Mouse (Mus musculus): ENCODE measurements at regions not wholly inside any gene's neighbourhood (a gene's known extent, or its start where the extent isn't known, plus 50 kb on each side); places are given as distances from the start of the nearest gene placed in this dataset.
"Not testable (repeated sequence)": the region's sequence is repeated elsewhere in the genome, so short reads cannot be mapped to it uniquely, and the experiment has no call there.

DNA sequence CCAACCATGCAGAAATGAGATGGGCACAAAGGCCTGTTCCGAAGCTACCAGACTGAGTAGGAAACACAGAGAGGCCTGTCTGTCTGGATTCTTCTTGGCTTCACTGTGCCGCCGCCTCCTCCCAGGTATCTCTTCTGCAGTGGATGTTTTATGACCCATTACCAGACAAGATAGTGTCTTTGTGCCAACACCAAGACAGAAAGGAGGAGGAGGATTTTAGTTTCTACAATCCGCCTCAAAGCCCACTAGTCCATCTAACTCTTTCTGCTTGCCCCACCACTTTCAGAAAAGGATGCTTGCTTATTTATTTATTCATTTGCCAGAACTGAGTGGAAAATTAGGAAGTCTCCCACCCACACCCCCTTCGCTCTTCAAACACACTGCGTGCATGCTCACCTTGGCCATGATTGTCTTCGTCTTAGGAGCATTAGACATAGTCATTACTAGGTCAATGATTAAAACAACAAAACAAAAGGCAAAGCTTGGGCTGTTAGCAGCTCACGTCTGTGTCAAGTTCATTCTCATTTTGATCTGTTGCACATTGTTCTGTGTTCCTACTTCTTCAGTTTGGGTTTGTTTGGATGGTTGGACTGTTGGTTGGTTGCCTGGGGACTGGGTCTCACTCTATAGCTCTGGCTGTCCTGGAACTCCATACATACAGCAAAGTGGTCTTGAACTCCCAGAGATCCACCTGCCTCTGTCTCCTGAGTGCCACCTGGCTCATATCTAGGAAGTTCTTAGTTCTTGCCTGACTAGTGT lies 61.7 kb upstream of the Cpm start:
- no peak for DNase-seq (ENCODE audit: inconsistent age in 2 of 2, low spot score in 1 of 2)

- DNase-seq (ENCODE audit: inconsistent age in 2 of 2, low spot score in 1 of 2), result no peak
These were observed 62.5 kb upstream of the Cpm start for GRCm38 (mm10) chr10:117566648-117567378.

GRCm38 (mm10) chr10:117566204-117566603 lies 63.1 kb upstream of the Cpm start:
- no peak for DNase-seq (ENCODE audit: inconsistent age in 2 of 2, low spot score in 1 of 2)

GRCm38 (mm10) chr10:117565529-117566086 lies 63.7 kb upstream of the Cpm start:
- DNase-seq (ENCODE audit: inconsistent age in 2 of 2, low spot score in 1 of 2), result no peak

- DNase-seq (ENCODE audit: inconsistent age in 2 of 2, low spot score in 1 of 2), result no peak
These were observed 64.2 kb upstream of the Cpm start for GRCm38 (mm10) chr10:117565110-117565509.

GRCm38 (mm10) chr10:117564118-117565040 lies 64.9 kb upstream of the Cpm start:
- no peak for DNase-seq (ENCODE audit: inconsistent age in 2 of 2, low spot score in 1 of 2)

DNA sequence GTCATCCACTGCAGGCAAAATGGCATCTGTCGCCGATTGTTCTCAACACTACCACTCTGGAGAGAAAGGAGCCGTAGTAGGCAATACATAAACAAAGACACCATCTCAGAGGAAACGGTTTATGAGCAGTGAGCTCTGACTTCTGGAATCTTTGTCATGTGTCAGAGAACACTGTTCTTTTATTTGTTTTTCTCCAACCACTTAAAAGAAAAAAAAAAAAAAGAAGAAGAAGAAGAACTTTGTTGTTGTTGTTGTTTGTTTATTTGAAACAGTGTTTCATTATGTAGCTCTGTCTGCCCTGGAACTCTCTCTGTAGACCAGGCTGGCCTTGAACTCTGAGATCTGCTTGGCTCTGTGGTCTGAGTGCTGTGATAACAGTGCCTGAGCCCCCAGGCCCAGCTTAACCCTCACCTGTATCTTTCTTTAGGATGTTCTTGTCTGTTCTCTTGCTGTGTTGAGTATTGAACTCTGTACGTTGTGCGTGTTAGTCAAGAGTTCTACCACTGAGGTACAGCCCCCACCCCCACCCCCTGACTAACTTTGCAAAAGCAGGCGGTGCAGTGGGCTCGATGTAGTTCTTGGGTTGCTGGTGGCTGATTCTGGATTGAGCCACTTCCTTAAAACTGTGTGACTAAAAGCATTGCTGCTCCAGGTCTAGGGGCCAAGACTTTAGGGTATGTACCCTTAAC lies 65.7 kb upstream of the Cpm start:
- no peak for DNase-seq (ENCODE audit: inconsistent age in 2 of 2, low spot score in 1 of 2)

DNA sequence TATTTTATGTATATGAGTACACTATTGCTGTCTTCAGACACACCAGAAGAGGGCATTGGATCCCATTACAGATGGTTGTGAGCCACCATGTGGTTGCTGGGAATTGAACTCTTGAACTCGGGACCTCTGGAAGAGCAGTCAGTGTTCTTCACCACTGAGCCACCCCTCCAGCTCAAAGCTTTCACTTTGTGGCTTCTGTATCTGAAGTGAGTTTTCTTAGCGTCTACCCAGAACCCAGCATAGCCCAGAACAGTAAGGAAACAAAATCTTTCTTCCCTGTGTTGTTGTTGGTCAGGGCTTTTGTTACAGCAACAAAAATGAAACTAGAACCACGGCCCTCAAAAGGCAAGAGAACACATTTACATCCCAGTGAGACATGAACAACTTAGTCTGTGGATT lies 66.5 kb upstream of the Cpm start:
- not testable (repeated sequence) for DNase-seq (ENCODE audit: inconsistent age in 2 of 2, low spot score in 1 of 2)

DNA sequence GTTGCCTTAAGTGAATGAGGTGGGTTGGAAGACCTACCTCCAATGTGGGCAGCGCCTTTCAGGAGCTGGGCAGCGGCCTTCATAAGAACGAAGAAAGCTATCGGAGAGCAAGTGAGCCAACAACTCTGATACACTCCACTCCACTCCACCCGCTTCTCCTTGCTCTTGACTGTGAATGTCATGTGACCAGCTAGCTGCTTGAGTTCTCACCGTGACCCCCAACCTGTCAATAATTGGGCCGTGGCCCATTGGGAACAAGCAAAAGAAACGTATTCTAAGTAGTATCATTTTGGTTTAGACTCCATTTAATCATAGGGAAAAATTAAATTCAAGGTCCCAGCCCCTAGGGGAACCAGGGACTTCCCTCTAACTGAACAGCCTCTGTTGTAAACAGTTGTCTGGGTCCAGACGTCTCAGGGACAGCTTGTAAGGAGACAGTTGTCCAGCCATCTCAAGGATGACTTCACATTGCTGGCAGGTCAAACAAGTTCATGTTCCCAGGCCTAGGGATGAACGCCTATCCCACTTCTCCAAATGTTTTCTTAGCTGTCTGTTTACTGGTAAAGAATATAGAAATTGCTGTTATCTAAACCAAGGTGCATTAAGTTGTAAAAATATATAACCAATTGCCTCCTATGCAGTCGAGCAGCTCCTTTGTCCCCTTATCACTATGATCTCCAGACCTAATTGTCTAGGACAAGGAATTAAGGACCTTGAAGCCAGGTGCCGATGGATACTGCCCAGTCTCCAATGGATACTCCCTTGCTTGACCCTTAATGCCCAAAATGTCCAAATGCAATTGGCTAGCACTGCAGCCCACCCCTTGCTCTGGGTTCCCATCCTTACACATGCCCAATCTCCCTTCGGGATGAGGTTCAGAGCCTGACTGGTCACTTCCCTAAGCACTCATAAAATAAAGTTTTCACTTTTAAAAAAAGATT lies 67.1 kb upstream of the Cpm start:
- DNase-seq (ENCODE audit: inconsistent age in 2 of 2, low spot score in 1 of 2), result no peak

DNA sequence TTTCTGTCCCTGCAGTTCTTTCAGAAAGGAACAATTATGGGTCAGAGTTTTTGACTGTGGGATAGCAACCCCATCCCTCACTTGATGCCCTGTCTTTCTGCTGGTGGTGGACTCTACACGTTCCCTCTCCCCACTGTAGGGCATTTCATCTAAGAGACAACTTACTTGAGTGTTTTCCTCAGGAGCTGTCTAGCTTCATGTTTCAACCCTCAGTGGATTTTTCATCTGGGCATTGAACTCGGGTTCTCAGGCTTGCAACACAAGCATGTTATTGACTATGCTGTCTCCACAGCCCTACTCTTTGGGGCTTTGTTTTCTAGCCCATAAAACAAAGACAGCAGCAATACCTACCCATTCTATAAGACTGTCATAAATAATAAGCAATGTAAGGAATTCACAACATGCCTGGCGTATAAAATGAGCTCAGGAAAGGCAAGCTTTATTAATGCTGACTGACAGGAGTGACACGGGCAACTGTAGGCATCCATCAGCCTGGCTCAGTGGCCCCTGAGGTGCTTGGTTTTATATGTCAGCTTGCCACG lies 68.0 kb upstream of the Cpm start:
- no peak for DNase-seq (ENCODE audit: inconsistent age in 2 of 2, low spot score in 1 of 2)

DNA sequence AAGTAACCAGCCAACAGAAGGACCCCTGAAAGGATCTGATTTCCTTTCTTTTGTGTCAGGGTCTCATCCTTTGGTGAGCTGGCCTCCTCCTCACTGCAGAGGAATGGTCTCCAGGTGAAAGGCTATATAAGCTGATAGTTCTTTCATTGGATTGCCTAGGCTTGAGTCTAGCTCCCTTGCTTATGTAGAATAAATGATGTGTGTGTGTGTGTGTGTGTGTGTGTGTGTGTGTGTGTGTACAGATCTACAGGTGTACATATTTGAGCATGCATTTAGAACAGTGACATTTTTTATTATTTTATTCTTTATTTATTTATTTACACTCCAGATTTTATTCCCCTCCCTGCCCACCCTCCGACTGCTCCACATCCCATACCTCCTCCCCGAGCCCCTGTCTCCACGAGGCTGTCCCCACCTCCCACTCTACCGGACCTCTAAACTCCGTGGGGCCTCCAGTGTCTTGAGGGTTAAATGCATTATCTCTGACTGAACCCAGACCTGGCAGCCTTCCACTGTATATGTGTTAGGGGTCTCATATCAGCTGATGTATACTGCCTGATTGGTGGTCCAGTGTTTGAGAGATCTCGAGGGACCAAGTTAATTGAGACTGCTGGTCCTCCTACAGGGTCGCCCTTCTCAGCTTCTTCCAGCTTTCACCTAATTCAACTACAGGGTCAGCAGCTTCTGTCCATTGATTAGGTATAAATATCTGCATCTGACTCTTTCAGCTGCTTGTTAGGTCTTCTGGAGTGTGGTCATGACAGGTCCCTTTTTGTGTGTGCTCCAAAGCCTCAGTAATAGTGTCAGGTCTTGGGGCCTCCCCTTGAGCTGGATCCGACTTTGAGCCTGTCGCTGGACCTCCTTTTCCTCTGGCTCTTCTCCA lies 68.7 kb upstream of the Cpm start:
- DNase-seq (ENCODE audit: inconsistent age in 2 of 2, low spot score in 1 of 2), result no peak

DNA sequence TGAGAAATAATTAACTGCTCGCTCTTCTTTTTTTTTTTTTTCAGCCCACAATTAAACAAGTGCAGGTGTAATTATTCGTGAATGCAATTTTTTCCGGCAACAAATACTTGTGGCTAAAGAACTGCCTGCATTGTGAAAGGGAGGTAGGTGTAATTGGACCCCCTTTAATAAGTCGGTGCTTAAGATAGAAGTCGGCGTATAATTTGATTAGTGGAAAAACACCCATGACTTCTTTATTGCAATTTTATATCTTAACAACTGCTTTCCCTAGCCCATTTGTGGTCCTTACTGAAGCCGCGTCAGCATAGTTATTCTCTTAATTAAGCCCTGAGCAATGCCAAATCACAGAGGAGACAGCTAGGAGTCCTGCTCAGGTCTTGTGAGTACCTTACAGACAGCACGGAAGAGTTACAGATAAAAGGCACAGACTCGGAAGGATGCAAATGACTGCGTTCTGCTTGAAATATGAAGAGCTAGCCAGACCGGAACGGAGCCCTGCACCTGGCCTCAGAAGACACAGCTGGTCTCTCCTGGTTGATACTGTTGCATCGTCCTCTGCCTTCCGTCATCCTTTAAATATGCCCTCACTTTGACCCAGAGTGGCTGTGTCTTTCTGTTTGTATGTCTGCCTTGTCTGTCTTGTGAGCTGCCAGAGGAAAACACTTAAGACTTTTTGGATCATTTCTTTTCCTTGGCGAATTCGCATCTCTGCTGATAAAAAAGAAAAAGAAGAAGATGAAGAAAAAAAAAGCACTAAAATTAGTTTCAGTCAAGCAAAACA lies 69.5 kb upstream of the Cpm start:
- no peak for DNase-seq (ENCODE audit: inconsistent age in 2 of 2, low spot score in 1 of 2)

GRCm38 (mm10) chr10:117558891-117559614 lies 70.2 kb upstream of the Cpm start:
- no peak for DNase-seq (ENCODE audit: inconsistent age in 2 of 2, low spot score in 1 of 2)

DNA sequence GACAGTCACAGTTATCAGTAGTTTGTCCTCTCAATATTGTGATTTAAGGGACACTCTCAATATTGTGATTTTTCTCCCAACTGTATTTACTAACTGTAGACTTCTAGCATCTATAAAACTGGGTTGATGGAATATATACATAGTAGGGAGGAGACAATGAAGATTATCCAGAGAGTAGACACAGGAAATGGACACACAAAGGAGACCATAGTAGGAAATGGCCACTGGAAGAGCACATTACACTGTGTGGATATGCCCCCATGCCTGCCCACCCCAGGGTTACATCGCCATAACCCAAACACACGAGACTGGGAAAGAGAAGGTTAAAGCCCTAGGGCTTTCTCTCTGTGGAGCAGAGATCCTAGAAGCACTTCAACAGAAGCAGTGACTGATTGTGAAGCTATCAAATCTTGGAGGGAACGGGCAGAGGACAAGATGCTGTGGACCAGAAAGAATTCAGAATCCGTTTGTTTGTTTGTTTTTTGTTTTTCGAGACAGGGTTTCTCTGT lies 71.0 kb upstream of the Cpm start:
- no peak for DNase-seq (ENCODE audit: inconsistent age in 2 of 2, low spot score in 1 of 2)

GRCm38 (mm10) chr10:117557666-117558065 lies 71.6 kb upstream of the Cpm start:
- DNase-seq (ENCODE audit: inconsistent age in 2 of 2, low spot score in 1 of 2), result no peak

GRCm38 (mm10) chr10:117556851-117557542 lies 72.3 kb upstream of the Cpm start:
- no peak for DNase-seq (ENCODE audit: inconsistent age in 2 of 2, low spot score in 1 of 2)

Data from adrenal gland, adult (tissue).